Mouse (Mus musculus) lung, adult 18-20 months (tissue): ENCODE measurements around the gene Kif2a.

Experiments used
- DNase-seq, 2 experiments: peaks; one replicate each; pipeline ENCODE4 v3.0.0; 2022; ENCODE audit warnings: mixed read lengths in 2 of 2

Gene Kif2a

DNA sequence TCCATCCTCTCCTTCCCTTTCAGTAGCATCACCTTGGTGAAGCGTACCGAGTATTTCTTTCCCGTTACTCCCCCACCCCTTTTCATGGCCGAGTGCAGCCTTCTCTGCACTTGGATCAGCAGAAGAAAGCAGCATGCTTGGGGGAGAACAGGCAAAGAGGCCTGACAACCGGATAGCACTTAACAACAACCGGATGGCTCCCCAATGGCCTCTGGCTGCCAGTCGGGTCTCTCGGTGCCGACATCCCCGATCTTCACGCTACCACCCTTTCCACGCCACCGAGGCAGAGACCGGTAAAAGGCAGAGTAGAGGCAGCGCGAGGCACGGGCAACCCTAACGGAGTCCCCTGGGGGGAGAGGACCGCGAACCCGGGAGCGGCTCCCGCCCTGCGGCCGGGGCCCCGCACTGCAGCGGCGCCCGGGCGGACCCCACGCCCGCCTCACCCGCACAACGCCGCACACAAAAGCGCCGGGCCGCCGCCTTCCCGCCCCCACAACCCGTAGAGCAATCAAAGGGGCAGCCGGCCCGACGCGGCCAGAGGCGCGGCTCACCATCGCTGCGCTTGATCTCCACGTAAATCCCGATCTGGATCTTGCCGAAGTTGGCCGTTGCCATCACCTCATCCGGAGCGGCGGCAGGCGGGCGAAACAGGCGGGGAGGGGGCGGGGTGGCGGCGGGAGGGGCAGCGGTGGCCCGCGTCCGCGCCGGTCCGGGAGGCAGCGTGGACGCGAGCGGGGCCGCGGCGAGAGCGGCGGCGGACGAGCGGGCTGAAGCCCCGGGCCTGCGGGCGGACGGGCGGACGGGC, at the start of gene Kif2a:
Gene Kif2a, minus strand, starts transcription at position 666 of the 805 bp plus-strand sequence.
- DNase-seq: peak; percentile 43 to 46

DNA sequence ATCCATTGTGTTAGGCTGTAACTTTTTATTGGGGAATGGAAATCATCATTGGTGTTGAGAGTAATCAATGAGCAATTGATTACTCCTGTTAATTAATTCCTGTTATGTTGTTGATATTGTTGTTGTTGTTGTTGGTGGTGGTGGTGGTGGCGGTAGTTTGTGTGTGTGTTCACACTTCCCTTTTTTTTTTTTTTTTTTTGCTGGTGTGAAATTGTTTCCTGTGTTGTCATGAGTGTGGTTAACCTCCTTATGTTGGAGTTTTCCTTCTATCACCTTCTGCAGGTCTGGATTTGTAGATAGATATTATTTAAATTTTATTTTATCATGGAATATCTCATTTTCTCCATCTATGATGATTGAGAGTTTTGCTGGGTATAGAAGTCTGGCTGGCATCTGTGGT, 47.1 kb upstream of the Kif2a start:
- DNase-seq: no peak

DNA sequence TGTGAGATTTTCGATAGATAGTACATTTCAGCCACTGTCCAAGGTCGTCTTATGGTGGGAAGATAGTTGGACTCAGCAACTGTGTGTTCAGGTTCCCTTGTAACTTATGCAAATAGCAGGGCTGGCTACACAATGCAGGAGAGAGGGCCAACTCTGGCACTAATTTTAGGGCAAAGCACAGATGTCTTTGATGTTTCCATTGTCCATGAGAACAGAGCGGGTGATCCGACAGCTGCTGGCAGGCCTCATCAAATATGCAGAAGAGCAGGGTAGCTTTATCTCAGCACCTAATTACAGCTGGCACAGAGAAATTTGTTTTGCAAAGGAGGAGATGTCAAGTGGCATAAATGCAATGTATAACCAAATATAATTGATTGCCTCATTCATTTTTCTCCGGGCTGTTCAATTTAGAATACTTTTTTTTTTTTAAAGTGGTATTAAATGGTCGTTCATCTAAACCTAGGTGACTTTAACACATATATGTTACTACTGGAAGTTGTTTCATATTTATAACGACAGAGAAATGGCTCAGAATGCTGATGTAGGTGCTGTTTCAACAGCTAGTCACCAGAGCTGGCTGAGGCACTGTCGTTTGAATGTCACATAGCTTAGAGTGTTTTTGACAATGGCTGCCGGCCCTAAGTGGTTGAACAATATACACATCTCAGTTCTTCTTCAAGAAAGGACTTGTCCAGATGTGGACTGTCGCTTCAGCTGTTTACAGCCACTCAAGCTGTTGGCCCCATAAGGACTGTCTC, 43.4 kb upstream of the Kif2a start:
- no peak for DNase-seq

DNA sequence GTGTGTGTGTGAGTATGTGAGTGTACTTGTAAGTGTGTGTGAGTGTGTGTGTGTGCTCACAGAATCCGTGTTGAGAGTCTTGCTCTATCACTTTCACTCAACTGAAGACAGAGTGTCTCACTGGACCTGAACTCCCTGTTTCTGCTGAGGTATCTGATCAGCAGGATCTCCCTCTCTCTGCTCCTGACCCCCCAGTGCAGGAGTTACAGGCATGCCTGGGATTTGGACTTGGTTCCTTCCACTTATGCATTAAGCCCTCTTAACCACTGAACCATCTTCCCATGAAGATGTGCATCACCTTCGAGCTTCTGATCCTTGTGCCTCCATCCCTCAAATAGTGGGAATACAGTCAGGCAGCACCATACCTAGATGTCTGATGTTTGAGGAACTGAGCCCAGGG, 42.3 kb upstream of the Kif2a start:
- no peak for DNase-seq

DNA sequence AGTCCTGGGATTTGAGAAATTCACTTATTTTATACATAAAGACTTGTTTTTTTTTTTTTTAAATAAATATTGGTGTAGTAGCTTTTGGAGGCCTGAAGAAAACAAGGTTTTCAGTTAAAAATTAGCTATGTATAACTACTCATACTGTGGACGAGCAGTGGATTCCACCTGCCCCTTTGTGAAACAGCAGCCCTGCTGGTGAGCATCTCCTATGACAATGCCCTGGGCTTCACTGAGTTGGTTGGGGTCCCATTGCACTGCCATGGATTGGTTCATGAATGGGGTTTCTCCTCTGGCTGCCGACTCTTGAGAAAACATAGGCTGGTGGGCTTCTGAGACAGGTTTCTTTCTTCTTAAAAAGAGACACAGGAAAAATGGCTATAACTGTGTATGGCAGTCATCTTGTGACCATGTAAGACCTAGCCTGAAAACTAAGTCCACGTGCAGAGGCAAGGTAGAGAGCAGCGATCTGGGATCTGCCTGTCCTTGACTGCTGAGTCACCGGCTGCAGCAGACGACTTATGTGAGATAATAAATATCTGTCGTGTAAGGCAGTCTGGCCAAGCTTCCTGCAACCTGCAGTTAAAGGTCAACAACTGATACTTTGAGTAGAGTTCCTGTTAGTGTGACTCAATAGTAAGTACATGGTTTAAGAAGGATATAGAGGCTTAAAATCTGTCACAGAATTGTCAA, 41.3 kb upstream of the Kif2a start:
- DNase-seq: no peak

DNA sequence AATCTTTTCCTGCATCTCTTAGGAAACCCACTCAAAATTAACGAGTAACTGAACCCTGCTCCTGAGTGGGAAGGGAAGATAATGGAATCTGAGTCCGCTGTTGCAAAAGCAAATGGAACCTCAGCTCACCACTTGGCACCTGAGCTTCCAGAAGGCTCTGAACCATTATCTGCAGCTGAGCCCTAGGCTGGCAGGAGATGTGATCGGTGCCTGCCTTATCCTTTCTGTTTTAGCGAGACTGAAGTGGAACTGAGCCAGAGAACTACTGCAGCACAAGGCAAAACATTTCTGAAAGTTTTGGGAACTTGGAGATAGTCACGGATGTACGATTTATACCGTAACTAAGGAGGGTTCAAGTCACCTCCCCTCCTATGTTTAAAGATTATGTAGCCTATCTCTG, 38.2 kb upstream of the Kif2a start:
- no peak for DNase-seq

DNA sequence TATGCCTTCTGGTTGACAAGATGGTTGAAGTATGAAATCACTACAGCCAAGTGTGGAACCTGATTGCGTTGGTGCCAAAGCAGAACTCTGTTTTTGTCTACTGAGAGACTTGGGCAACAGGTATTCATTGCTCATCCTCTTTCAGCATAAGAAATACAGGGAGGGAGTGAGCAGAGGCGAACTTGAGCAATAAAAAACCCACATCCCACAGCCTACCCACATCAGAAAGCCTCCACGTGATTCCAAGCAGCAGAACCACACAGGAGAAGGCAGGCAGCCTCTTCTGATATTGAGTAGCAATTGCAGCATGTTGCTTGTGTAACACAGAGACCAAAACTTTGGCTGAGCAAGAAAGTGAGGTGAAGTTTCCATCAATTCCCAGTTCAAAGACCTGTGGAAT, 37.5 kb upstream of the Kif2a start:
- peak; percentile 7 to 10 for DNase-seq

DNA sequence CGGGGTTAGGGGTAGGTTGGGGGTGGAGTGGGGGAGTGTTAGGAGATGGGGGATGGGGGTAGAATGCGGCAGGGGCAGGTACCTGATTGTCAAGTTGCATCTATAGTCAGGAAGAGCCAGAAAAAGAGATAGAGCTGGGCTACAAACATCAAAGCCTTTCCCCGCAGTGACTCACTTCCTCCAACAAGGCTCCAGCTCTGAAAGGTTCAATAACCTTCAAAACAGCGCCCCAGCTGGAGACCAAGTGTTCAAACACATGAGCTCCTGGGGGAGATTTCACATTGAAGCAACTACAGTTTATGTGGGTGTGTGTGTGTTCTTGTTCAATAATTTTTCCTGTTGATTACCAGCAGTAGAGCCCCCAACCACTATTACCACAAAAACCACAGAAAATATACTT, 34.4 kb upstream of the Kif2a start:
- peak; percentile 27 to 58 for DNase-seq

DNA sequence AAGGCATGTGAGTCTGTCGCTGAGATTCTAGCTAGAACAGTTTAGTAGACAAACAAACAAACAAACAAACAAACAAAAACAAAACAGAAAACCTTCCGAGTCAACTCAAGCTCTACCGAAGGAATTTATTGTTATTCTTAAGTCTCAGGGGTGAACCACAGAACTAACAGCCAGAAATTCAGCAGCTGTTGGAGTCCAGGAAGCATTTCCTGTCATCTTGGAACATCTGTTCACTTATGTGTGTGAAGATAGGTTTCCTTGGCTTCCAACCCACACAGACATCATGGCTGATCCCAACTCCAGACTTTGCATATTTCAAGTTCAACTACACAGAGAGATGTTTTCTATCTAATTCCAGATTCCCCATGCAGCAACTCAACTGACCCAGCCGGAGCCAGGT, 32.6 kb upstream of the Kif2a start:
- DNase-seq: no peak

DNA sequence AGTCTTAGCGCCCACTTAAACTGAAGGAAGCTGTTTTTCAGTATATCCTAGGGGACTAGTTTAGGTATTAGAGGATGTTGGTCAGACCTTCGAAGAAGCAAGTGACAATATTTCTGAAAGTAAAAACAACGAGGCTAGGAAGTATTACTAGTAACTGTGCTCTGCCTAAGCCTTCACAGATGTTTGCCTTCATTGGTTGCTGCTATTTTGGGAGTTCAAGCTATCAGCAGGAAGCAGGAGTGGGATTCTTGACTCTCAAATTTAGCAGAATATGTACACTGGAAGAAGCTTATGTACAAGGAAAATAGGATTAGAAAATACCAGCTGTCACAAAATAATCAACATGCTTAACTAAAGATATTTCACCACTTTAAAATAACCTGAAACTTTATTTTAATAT, 29.4 kb upstream of the Kif2a start:
- DNase-seq: no peak

DNA sequence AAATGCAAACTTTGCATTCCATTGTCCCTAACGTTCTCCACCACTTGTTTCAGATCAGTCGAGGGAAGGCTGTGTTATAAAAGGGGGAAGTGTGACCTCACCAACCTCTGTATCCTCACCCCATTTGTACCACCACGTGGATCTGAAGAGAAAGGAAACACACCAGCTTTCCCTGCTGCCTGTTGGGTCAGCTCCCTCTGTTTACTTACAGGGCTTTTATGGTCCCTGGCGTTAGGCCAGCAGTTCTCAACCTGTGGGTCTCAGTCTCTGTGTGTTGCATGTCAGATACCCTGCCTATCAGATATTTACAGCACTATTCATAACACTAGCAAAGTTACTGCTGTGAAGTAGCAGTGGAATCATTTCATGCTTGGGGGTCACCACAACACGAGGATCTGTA, 22.3 kb upstream of the Kif2a start:
- peak in 1 of 2 experiments; percentile 19 for DNase-seq

DNA sequence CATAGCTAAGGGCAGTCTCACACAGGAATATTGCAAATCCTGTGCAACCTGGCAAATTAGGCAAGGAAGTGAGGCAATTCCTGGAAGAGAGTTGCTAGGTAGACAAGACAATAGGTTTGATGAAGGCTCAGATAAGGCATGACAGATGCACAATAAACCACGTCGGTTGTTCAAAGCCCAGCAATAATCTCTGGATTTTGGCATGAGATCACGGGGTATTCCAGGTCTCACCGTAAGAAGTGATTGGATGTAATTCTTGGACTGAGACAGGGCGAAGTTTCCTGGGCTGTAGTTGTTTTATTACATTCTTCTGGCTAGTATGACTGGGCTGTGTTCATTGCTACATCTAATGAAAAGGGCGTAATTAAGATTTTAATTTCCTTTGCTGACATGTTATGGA, 20.6 kb upstream of the Kif2a start:
- no peak for DNase-seq

DNA sequence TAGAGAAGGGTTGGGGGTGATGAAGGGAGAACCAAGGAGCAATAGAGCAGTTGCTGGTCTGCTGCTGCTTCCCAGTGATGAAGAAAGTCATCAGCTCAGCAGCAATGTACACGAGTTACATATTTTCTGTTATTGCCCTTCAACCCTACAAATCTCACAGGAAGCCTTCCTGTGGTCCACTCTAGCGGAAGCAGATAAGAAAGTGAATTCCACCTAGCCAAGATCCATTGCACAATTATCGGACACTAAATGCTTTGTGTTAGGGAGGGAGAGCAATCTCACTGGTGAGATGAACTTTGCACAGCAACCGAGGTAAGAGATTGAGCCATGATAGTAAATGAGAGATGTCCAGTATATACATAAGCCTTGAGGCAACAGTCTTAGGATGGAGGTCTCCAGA, 17.6 kb upstream of the Kif2a start:
- no peak for DNase-seq

DNA sequence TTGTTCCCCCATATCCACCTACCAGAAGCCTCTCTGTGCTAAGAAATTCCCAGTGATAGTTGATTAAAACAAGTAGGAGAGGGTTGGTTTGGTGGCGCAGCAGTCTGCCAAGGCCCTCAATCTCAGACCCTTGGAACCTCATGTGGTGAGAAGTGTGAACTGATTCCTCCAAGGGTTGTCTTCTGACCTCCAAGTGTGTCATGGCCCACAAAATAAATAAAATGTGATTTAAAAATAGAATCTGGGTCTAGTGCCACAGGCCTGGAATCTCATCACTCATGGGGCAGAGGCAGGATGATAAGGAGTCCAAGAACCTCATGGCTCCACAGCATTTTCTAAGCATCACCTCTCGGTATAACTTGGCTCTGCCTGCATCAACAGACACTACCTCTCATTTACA, 16.4 kb upstream of the Kif2a start:
- DNase-seq: no peak

DNA sequence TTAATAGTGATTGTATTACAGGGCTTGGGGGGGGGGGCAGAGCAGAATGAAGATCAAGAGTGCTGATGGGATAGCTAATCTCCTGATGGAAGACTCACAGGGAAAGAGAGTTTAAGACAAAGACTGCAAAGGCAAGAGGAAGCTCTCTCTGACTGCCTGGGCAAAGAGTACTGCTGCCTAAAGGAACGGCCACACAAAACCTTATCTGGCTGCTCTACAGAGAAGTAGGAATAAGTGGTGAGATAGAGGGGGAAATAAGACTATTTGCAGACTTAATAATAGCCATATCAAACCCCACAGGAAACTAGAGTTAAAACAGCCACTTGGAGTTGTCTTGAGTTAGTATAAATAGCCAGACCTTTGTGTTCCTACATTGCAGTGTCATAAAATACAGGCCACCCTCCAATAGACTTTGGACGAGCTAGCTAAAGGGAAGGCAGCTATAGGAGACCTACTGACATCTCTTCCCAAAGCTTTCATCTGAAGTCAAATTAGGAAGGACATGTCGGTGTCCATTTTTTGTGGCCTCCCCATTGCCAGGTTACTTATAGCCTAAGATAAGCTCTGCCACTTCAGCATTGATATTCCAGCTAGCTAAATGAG, 13.7 kb upstream of the Kif2a start:
- DNase-seq: no peak

DNA sequence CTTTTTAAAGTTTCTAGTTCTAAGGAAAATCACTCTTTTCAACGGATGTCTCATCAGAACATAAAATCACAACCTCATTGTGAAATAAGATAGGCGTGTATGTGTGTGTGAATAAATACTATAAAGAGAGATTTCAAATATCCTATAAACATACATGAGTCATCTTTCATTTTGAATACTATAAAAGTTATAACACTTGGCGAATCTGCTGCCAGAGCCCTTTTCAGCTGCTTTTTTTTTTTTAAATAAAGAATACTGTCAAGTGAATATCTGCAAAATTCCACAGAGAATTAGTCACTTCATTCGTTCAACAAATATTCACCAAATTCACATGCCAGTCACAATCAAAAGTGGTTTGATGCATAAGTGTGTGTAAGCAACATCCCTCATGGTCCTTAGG, 13.2 kb upstream of the Kif2a start:
- no peak for DNase-seq

DNA sequence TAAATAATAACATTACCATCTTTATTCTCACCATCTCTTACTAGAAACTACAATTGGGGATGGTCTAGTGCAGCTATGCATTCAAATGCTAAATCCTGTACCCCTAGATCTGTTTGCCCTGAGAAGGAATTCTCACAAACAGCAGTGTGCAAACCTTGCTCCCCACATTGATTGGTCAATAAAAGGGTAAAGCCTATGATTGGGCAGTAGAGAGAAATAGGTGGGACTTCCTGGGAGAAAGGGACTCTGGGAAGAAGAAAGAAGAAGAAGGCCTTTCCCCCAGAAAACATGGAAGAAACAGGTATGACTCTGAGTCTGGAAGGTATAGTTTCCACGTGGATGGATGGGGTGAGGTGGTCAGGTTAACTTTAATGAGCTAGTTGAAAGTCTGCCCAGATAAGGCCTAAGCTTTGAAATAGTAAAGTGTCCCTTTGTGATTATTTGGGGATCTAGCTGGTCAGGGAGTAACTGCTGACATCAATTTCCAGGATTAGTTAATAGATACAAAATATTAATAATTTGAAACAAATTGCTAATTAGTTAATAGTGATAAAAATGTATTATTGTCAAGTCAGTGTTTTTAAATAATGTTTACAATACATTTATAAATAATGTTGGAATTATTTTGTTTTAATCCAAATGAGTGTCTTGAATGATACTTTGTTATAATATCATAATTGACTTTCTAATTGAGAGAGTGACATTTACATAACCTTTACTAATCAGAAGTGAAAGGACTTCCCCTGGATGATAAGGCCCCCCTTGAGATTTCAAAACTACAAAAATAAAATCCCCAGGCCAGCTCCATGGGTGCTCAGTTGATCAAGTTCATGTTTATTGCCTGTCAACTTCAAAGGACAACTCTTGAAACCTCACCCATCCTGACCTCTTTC, 12.3 kb upstream of the Kif2a start:
- no peak for DNase-seq

DNA sequence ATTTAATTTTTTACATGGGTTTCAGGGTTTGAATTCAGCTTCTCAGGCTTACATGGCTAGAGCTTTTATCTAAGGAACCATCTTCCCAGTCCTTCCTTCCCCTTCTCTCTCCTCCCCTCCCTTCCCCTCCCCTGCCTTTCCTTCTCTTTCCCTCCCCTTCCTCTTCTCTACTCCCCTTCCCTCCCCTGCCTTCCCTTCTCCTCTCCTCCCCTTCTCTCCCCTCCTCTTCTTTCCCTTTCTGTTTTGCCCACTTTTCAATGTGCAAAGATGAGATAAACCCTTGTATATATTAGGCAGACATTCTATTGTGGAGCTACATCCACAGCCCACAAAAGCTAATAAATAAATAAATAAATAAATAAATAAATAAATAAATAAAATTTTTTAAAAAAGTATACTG, 9.3 kb upstream of the Kif2a start:
- no peak for DNase-seq

DNA sequence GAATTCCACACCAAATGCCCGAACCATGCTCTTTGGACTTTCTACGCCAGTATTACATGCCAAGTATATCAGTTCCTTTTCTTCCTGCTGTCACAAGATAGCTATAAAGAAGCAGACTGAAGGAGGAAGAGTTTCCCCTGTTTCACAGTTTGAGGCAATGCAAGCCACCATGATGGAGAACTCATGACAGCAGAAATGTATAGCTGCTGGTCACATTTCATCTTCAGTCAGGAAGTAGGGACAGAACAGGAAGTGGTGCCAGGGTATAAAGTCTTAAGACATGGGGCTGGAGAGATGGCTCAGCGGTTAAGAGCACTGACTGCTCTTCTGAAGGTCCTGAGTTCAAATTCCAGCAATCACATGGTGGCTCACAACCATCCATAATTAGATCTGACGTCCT, 5.3 kb upstream of the Kif2a start:
- no peak for DNase-seq

DNA sequence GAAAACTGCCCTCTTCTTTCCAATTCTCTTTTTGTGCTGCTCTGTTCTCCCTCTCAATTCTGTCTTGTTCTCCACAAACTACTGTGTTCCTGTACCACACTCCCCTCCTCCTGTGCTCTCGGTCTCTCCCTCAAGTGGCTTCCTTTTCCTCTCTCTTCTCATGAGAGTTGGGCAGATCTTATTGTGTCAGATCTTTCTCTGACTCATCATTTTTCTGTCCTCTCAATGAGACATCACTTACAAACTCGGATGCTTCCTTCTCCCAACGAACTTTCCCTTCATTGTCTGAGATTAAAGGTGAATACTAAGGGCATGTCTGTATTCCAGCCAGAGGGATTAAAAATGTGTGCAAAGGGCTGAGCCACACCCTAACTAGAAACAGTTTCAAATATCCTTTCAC, 3.7 kb upstream of the Kif2a start:
- no peak for DNase-seq

DNA sequence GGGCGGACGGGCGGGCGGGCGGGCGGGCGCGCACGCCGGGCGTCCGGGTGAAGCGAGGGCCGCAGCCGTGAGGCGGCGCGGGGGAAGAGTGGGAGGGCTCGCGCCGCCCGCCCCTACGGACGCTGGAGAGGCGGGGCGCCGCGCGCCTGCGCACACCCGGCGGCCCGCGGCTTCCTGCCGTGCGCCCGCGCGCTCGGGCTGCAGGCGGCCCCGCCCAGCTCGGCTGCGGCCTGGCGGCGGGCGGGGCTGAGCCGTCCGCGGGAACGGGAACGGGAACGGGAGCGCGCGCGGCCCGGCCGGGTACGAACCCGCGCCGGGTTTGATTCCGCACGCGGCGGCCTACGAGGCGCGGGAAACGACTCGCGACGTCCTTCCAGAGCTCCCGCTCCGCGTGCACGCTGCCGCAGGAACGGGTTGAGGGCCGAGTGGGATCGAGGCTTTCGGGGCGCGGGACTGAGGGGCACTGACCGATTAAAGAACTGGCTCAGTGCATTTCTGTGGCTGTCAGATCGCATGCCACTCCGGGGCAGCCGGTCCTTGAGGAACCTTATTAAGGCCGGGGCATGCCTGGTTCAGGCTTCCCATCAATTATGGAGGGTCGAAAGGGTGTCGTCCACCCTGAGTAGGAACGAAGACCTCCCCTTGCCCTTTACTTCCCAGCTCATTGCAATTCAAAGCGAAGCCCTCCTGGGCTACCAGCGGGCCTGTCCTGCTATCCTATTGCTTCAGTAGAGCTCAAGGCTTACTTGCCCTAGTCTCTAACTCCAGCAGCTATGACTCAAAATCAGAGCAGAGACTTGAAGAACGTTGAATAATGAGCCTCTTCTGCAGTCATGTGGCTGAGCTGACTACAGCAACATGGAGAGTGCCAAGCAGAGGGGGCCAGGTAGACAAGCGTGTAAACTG, 593 bp upstream of the Kif2a start:
- peak; percentile 72 to 78 for DNase-seq
